Mouse (Mus musculus) Patski (cell line): Measurements from ENCODE around the gene Hivep3. TPM values are rescaled to one million over a fixed set of nuclear protein-coding genes. Genes with fewer than 3 reads are reported as not detected.

Experiments used
- ATAC-seq: fragments of 100-300 bp; one replicate; pipeline ENCODE4 v1.8.0; 2021
- CTCF ChIA-PET: fragments of 350-600 bp; sonication (Branson Sonifier 250); formaldehyde crosslinking; loops from one replicate; lab custom pipeline; 2022; ENCODE audit warnings: inconsistent platforms; lab: Charles Lee
- POLR2A ChIA-PET: fragments of 350-600 bp; sonication (Branson Sonifier 250); formaldehyde crosslinking; loops from one replicate; lab custom pipeline; 2022; ENCODE audit warnings: antibody characterized with exemption, inconsistent platforms; lab: Charles Lee
- DNase-seq: peaks from one replicate; pipeline ENCODE4 v3.0.0-alpha.2; 2011; ENCODE audit warnings: low read depth, low spot score
- H3K27me3 ChIP-seq: fragments of 371-371 bp; one replicate; pipeline ENCODE4 v1.5.1; 2021
- CTCF ChIP-seq: fragments of 100-300 bp; IDR thresholded peaks from one replicate; pipeline ENCODE4 v1.5.1; 2021
- in situ Hi-C: fragments of 300-500 bp; cut with MboI; formaldehyde crosslinking; loops from 3 replicates; pipeline ENCODE4 v1.11.1; 2018; ENCODE audit warnings: low pct_unique_long_range_greater_than_20kb, mixed read lengths
- polyA plus RNA-seq: library from polyadenylated mRNA; unstranded; gene quantifications from one replicate; pipeline ENCODE4 v1.2.3, GENCODE M21; 2021

The Hivep3 gene
- polyA plus RNA-seq, 1 experiment from 2014 or later = 4.4 TPM

DNA sequence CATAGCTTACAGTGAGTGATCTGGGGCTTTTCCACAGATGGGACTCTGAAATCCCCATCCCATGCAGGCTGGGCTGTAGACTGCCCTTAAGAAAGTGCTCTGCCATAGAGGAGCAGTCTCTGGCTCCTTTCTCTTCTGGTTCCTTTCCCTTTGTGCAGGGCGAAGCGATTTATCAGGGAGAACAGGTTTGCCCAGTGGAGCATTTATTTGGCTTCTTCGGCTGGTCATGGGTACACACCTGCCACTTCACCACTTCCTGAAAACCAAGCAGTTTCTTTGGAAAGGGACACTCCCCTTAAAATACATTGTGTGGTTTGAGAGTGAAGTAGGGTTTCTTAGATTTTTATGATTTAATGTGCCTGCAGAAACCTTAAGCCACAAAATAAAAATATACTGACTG, 110.7 kb downstream of the Hivep3 start:
- in situ Hi-C loops = no loop called here
- no peak for TF ChIP-seq CTCF
- no peaks in the 10 kb centered on the region for H3K27me3 ChIP-seq
- DNase-seq (no peak), ATAC-seq (no peak)
- ChIA-PET POLR2A (no interaction called here), CTCF (no interaction called here)

- ChIA-PET POLR2A (interaction anchor here (0.6 to 1.3 kb wide), 2 partner anchors 9 to 597 kb away, joined by 3 read pairs; no protein-coding TSS in a partner anchor), CTCF (interaction anchor here (0.6 kb wide), 1 partner anchor 31 kb away, joined by 3 read pairs; no protein-coding TSS in a partner anchor)
- DNase-seq (no peak), ATAC-seq (no peak)
- in situ Hi-C loops = no loop called here
- H3K27me3 ChIP-seq = no peaks in the 10 kb centered on the region
- no peak for TF ChIP-seq CTCF
Measured at GRCm38 (mm10) chr4:119845596-119846161, 112.1 kb downstream of the Hivep3 start.

- H3K27me3 ChIP-seq = no peaks in the 10 kb centered on the region
- ChIA-PET CTCF (no interaction called here), POLR2A (no interaction called here)
- in situ Hi-C loops = no loop called here
- ATAC-seq = no peak
- no peak for DNase-seq
- no peak for TF ChIP-seq CTCF
Measured at GRCm38 (mm10) chr4:119852483-119852882, 118.9 kb downstream of the Hivep3 start.

DNA sequence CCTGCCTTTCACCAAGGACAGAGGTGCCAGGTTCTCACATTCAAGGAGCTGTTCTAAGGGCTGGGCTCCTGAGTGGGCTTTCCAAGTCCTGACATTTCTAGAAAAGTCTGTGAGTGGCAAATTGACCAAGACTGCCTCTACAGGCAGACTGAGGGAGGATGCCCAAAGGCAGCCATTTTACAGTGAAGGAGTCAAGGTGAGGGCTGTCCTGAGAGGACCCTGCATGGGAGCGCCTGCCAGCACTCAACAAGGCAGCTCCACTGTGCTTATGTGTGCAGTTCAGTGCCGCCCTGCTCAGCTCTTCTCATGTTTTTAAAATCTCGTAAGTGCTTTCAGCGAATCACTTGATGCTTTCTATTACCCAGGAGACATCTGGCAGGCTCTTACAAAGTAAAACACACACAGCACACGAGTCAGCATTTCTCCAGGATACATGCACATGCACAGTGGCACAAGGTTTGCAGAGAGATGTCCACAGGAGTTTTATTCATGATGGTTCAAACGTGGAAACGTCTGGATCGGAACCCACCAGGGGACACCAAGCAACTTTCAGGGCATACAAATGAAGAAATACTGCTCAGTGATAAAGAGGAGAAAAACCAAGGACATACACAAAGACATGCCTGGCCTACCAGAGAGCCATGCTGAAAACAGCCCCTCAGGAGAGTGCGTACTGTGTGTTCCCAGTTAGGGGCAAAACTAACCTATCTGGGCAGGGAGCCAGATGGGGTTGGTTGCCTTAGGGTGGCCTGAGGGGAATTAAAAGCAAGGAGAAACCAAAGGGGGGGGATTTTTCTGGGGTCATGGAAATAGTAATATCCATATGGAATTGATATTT, 120.9 kb downstream of the Hivep3 start:
- no peak for DNase-seq
- ATAC-seq = no peak
- no peak for TF ChIP-seq CTCF
- in situ Hi-C loops = no loop called here
- CTCF ChIA-PET = no interaction called here
- POLR2A ChIA-PET = no interaction called here
- no peaks in the 10 kb centered on the region for H3K27me3 ChIP-seq

GRCm38 (mm10) chr4:119859454-119859853, 125.9 kb downstream of the Hivep3 start:
- no peak for DNase-seq
- ATAC-seq = no peak
- in situ Hi-C loops = no loop called here
- POLR2A ChIA-PET = no interaction called here
- CTCF ChIA-PET = no interaction called here
- H3K27me3 ChIP-seq = no peaks in the 10 kb centered on the region
- TF ChIP-seq CTCF = no peak

- TF ChIP-seq CTCF = no peak
- in situ Hi-C loops = no loop called here
- ChIA-PET POLR2A (no interaction called here), CTCF (no interaction called here)
- H3K27me3 ChIP-seq = no peaks in the 10 kb centered on the region
- no peak for DNase-seq
- ATAC-seq = no peak
Measured at GRCm38 (mm10) chr4:119861001-119861400, 127.4 kb downstream of the Hivep3 start.

DNA sequence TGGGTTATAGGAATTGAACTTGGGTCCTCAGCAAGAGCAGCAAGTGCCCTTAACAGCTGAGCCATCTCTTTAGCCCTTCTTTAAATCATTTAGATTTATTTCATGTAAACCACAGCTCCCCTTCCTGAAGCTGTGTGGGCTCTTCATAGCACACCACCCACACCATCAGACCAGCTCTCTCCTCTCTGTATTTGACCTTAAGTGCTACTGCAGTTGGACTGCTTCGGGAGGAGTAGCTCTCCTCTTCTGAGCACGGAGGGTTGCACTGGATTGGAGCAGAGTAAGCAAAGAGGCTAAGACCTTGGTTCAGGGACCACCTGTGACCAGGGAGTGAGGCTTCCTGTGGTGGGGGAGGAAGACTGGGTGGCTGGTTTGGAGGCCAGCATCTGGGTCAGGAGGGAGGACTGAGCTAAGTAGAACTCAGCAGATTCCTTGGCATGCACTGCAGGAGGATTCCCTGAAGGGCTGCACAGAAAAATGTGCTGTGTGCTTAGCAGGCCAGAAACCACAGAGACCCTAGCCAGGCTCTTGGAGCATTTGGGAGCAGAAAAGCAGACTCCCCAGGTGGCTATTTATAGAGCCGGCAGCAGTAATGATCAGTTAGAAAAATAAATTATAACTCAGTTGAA, 132.4 kb downstream of the Hivep3 start:
- no peak for TF ChIP-seq CTCF
- in situ Hi-C loops = no loop called here
- ATAC-seq = peak; percentile 45
- no peaks in the 10 kb centered on the region for H3K27me3 ChIP-seq
- CTCF ChIA-PET = no interaction called here
- peak; percentile 73 for DNase-seq
- POLR2A ChIA-PET = interaction anchor here (0.5 kb wide), 1 partner anchor 131 kb away, joined by 3 read pairs; no protein-coding TSS in a partner anchor

DNA sequence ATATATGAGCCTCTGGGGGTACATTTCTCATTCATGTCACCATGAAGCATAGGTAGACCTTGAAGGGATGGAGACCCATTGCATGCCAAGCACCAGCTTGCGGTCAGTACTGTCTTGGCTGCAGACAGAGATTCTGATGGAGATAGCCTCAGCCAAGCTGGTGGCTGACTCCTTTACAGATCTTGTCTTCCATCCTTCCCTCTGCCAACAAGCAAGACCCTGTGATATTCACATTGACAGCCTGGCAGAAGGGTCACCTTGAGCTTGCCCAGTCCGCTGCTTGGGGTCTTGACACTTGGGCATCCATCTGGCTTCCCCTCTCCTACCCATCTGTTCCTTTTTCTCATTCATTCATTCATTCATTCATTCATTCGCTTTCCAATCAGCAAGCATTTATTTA, 133.5 kb downstream of the Hivep3 start:
- no peaks in the 10 kb centered on the region for H3K27me3 ChIP-seq
- in situ Hi-C loops = no loop called here
- ChIA-PET POLR2A (no interaction called here), CTCF (no interaction called here)
- no peak for ATAC-seq
- TF ChIP-seq CTCF = no peak
- no peak for DNase-seq

- peak; percentile 96 for DNase-seq
- no peaks in the 10 kb centered on the region for H3K27me3 ChIP-seq
- ATAC-seq = peak; percentile 81
- ChIA-PET CTCF (interaction anchor here (1.0 kb wide), 1 partner anchor 319 kb away, joined by 3 read pairs; no protein-coding TSS in a partner anchor), POLR2A (no interaction called here)
- TF ChIP-seq CTCF = no peak
- in situ Hi-C loops = no loop called here
Measured at GRCm38 (mm10) chr4:119870411-119870810, 136.8 kb downstream of the Hivep3 start.

DNA sequence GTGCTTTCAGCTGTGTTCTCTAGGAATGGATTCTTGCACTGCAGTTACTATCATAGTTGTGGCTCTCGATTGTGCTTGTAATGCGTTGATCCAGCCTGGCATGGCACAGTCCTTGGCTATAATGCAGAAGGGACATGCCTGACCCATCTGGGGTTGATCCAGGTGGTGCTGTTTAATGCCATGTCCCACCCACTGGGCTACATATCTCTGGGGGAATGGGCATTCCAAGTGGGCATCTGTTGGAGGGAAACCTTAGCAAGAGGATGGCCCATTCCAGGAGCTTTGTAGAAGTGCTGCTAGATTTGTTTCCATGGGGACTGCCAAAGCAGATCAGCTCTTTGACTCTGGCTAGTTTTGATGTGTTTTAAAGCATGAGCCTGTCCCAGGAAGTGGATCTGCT, 137.9 kb downstream of the Hivep3 start:
- TF ChIP-seq CTCF = no peak
- ChIA-PET POLR2A (no interaction called here), CTCF (interaction anchor here (1.0 to 1.4 kb wide), 2 partner anchors 11 to 318 kb away, joined by 3 to 4 read pairs; no protein-coding TSS in a partner anchor)
- DNase-seq = no peak
- ATAC-seq = no peak
- H3K27me3 ChIP-seq = no peaks in the 10 kb centered on the region
- in situ Hi-C loops = no loop called here
